Mouse (Mus musculus) lung, adult 2 months (tissue): Measurements from ENCODE around the gene Cdc14a. TPM values are rescaled to one million over a fixed set of nuclear protein-coding genes. Genes with fewer than 3 reads are reported as not detected.

Experiments
- DNase-seq: peaks from one replicate; pipeline ENCODE4 v3.0.0; 2022
- H3K4me1 ChIP-seq: fragments of 200-500 bp; 2 replicates; pipeline ENCODE4 v1.6.1; 2011; ENCODE audit warnings: low read length; ENCODE audit not compliant: control insufficient read depth, insufficient read depth
- H3K4me3 ChIP-seq: fragments of 200-500 bp; replicated peaks from 2 replicates; pipeline ENCODE3; 2011; ENCODE audit warnings: low read depth, mild to moderate bottlenecking, control low read depth, low read length; ENCODE audit errors: extremely low read depth
- CTCF ChIP-seq: fragments of 200-500 bp; IDR thresholded peaks from 2 replicates; pipeline ENCODE4 v1.5.1; 2011; ENCODE audit warnings: mild to moderate bottlenecking, low read length, control low read depth; ENCODE audit not compliant: insufficient read depth
- POLR2A ChIP-seq: fragments of 200-500 bp; IDR thresholded peaks from 2 replicates; pipeline ENCODE4 v1.6.1; 2011; ENCODE audit warnings: low read depth, mild to moderate bottlenecking, control low read depth, low read length, borderline replicate concordance; ENCODE audit errors: extremely low read depth
- WGBS: fragments of 180-500 bp; shearing (Covaris S2); methylation state at CpG from one replicate; pipeline ENCODE4 v1.1.7; 2018; 5-methylcytosine and 5-hydroxymethylcytosine counted together
- polyA plus RNA-seq: library from polyadenylated mRNA; depleted of rRNA; stranded (reverse); fragments of >200 nt; gene quantifications from 2 replicates; pipeline ENCODE4 v1.2.3, GENCODE M21; 2012

The Cdc14a gene
- polyA plus RNA-seq, 1 experiment = 7.2 TPM

DNA sequence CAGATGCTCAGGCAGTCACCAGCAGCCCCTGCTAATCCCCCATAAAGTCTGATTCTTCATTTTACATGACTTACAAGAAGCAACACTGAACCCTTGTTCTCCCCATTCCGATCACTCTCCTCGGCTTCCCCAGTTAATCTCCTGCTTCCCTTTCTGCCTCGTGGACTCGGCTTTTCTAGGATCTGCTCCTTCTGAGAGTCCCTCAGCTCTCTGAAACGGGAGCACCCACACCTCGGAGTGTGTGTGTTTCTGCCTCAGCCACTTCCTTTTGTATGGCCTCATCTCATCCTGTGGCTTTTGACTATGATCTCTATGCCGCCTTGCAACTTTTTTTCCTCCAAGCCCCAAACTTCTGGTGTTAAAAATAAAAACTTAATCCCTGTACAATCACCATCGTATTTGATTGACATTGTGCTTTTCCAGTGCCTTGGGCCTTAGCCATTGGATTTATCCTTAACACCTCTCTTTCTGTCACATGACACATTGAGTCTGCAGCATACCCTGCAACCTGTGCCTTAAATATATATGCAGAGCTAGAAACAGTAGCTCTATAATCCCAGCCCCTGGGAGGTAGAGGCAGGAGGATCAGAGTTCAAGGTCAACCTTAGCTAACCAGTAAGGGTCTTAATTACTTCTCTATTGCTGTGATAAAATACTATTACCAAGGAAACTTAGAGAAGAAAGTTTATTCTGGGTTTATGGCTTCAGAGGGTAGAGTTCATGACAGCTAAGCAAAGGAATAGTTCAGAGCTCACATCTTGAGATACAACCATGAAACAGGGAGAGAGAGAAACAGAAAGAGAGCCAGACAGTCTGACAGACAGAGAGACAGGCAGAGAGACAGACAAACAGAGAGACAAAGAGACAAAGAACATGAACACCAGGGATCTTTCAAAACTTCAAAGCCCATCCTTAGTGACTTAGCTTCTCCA is 16.5 kb upstream of the Cdc14a start:
- WGBS = 53% methylated on average over 8 of the region's 8 CpGs
- Histone ChIP-seq H3K4me3 (no peak overlapping the region), H3K4me1 (no peaks in the 10 kb centered on the region)
- no peak for DNase-seq
- TF ChIP-seq POLR2A = no peak
- TF ChIP-seq CTCF = no peak

DNA sequence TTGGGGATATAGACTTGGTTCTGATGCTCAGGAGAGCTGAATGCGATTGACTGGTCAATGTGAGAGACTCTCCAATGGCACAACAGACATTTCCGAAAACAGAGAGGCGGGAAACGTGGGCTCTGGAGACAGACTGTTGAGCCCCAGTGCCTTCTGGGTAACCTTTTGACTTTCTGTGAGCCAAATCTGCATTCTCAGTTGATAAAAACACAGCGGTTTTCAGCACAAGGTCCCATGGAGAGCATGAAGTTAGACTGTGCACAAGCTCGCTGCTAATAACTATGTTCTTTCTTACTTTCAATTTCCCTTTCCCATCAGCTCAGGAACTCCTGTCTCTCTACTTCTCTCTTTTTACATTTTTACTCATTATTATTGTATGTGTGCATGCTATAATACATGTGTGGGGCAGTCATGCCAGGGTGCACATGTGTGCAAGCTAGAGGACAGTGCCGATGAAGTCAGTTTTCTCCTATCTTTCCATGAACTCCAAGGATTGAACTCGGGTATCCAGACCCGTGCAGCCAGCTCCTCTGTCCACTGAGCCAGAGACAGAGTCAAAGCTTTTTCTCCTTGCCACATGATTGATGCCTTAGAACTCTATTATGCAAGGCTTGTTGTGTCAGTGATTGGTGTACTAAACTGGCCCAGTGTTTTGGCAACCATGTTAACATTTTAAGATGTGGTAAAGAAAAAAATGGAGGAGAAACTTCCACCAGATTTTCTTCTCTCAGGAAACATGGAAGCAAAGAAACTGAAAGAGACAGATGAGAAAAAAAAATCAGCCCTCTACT is 13.2 kb upstream of the Cdc14a start:
- H3K4me3 ChIP-seq = peak overlapping the region; percentile 38
- DNase-seq = no peak
- H3K4me1 ChIP-seq = no peaks in the 10 kb centered on the region
- TF ChIP-seq CTCF = no peak
- TF ChIP-seq POLR2A = no peak
- 72% methylated on average over 9 of the region's 9 CpGs for WGBS

DNA sequence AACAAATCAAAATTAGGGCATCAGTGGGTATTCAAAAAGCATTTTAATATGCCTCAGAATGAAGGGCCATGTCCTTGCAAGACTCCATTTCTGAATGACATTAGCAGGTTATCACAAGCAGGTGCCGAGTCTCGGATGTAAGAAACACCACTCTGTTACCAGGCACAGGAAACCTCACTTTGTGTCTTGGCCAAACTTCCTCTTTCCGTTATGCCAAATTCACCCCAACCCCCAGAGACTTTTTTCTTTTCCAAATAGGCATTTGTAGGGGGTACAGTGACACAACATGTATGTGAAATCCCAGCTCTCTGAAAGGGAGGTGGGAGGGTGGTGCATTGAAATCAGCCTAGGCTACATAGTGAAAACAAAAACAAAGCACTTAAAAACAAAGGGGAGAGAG is 12.3 kb upstream of the Cdc14a start:
- WGBS = 47% methylated on average over 3 of the region's 3 CpGs
- TF ChIP-seq POLR2A (no peak), CTCF (no peak)
- H3K4me3 ChIP-seq = no peak overlapping the region
- no peaks in the 10 kb centered on the region for H3K4me1 ChIP-seq
- no peak for DNase-seq

GRCm38 (mm10) chr3:116434757-116435156 is 10.9 kb upstream of the Cdc14a start:
- 54% methylated on average over 3 of the region's 3 CpGs for WGBS
- no peak for TF ChIP-seq POLR2A
- no peak for TF ChIP-seq CTCF
- Histone ChIP-seq H3K4me1 (no peaks in the 10 kb centered on the region), H3K4me3 (no peak overlapping the region)
- DNase-seq = no peak

- DNase-seq = no peak
- TF ChIP-seq CTCF (no peak), POLR2A (no peak)
- WGBS = 97% methylated on average over 6 of the region's 6 CpGs
- Histone ChIP-seq H3K4me1 (no peaks in the 10 kb centered on the region; the same call in 1 of the 2 replicates), H3K4me3 (no peak overlapping the region)
These were observed 2.1 kb upstream of the Cdc14a start for GRCm38 (mm10) chr3:116425901-116426300.

GRCm38 (mm10) chr3:116424973-116425284 is 1.1 kb upstream of the Cdc14a start:
- 1% methylated on average over 11 of the region's 11 CpGs for WGBS
- Histone ChIP-seq H3K4me3 (peak overlapping the region; percentile 68), H3K4me1 (no peaks in the 10 kb centered on the region; the same call in 1 of the 2 replicates)
- TF ChIP-seq CTCF (peak; percentile 62), POLR2A (peak; percentile 64; the same call in 1 of the 2 replicates)
- peak; percentile 67 for DNase-seq

DNA sequence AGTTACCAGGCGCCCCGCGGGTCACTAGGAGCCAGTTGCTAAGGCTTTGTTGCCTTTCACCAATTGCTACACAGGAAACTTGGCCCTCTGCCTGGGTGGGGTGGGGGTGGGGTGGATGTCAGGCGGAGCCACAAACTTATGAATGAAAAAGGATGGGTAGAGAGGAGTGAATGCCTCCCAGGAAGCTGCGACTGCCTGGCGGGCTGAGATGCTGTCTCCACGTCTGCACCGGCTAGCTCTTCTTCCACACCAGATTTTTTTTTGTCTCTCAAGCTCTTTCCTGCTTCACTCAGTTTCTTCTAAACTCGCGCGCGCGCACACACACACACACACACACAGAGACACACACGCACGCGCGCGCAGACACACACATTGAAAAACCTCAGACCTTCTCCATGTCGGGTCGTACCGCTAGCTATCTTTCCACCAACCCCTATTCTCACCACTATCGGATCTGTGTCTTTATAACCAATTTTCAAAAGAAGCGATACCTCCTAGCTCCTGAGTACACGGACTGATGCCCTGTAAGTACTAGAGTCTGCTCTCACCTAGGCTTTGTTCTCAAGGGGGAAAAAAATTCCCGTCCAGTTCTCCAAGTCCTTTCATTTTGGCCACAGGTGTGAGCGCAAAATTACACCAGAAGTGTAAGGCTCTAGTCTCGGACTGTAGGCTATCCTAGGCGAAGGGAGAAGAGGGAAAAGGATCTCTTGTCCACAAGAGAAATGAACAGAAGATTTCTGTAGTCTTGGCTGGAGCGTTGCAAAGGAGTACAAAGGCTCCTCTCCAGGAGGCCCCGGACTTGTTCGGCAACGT is 534 bp upstream of the Cdc14a start:
- Histone ChIP-seq H3K4me1 (no peaks in the 10 kb centered on the region; the same call in 1 of the 2 replicates), H3K4me3 (peak overlapping the region; percentile 68)
- DNase-seq = no peak
- TF ChIP-seq CTCF (no peak), POLR2A (no peak)
- under 1% methylated on average over 32 of the region's 32 CpGs for WGBS

GRCm38 (mm10) chr3:116422795-116423352 is 958 bp downstream of the Cdc14a start:
- TF ChIP-seq POLR2A (no peak), CTCF (0 out of 2 replicates have a peak, but pooled peaks have one; percentile 16)
- no peaks in the 10 kb centered on the region; the same call in 1 of the 2 replicates for H3K4me1 ChIP-seq
- WGBS = under 1% methylated on average over 23 of the region's 23 CpGs

GRCm38 (mm10) chr3:116422074-116422473 is 1.8 kb downstream of the Cdc14a start:
- no peak overlapping the region for H3K4me3 ChIP-seq
- no peaks in the 10 kb centered on the region; the same call in 1 of the 2 replicates for H3K4me1 ChIP-seq
- DNase-seq = no peak
- TF ChIP-seq CTCF (no peak), POLR2A (no peak)
- WGBS = 63% methylated on average over 8 of the region's 8 CpGs

More at GRCm38 (mm10) chr3:116422795-116423352, 958 bp downstream of the Cdc14a start:
- peak overlapping the region; percentile 68 for H3K4me3 ChIP-seq
- DNase-seq = peak; percentile 36
